Mouse (Mus musculus) gastrocnemius, adult 8-10 months (tissue): ENCODE data around the gene Olfr346. TPM values are rescaled to one million over a fixed set of nuclear protein-coding genes. Genes with fewer than 3 reads are reported as not detected.

Experiments
- DNase-seq, 2 experiments: peaks; one replicate each; pipeline ENCODE4 v3.0.0; 2022; ENCODE audit warnings: low spot score in 2 of 2
- total RNA-seq, 4 experiments: library from RNA; stranded (reverse); gene quantifications; 2 replicates each; pipeline ENCODE4 v1.2.4; 2022

Gene Olfr346
- not detected for total RNA-seq

DNA sequence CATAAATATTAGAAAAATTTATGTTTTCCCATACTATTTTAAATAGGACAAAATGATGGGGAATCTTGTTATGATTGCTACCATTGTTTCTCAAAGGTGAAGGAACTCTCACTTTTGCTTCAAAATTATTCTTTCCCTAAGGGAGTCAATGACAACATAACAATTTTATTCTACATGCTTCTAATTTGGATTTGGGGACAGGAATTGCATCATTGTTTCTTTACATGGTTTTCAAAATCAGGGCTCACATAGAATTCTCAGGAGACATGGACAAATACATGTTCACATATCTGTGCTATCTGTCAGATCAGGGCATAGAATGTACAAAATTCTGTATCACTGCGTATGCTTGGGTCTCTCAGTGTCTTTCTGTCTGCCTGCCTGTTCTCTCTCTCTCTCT is at the start of gene Olfr346:
Gene Olfr346 (plus strand): TSS at position 301 of the 400 bp plus-strand sequence.
- DNase-seq = no peak

DNA sequence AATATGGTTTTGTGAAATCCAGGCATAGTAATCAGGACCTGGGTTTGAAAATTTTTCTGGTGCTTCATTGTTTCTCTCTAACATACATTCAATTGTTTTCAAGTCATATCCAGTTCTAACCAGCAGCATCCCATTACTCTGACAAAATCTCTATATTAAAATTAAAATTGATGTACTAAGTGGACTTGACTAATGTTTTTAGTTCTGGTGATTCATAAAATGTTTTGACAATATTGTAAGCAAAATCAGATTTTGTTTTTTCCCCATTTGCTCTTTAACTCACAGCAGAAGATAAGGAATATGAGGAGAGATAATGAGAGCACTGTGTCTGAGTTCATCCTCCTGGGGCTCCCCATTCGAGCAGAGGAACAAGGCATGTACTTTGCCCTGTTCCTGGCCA is 45.8 kb upstream of the Olfr346 start, which contains the start of gene Olfr345:
Gene Olfr345 (plus strand): TSS at position 301 of the 400 bp plus-strand sequence.
- DNase-seq = no peak

DNA sequence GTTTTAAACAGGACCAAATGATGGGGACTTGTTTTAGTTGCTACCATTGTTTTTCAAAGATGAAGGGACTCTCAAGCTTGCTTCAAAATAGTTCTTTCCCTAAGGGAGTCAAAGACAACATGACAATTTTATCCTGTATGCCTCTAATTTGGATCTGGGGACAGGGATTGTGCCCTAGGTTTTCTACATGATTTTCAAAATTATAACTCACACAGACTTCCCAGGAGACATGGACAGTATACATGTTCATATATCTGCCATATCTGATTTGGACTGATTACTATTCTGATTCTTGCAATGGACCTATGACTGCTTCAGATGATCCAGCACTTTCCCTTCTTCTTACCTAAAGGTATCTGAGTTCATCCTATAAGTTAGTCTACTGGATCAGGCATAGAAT is 46.0 kb downstream of the Olfr346 start, which contains the start of gene Olfr347:
Gene Olfr347 (plus strand): TSS at position 301 of the 400 bp plus-strand sequence.
- DNase-seq = no peak

DNA sequence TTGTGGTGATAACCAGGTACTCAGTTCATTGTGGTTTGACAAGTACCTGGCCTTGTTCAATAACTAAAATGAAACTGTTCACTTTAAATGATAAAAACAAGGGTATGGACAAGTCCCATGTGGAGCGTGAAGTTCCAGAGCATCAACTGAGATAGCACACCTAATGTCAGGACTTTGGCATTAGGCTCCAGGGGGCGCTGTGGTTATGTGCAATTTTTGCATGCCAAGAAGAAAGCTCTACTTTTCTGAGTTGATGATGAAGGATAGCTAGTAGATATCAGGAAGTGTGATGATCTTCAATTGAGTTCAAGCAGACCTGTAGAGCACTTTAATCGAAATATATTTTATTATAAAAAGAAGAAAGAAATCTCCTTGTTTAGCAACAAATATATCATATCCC is 50.6 kb downstream of the Olfr346 start:
- no peak for DNase-seq

Other genes starting within 250 kb of the Olfr346 start
- not detected for gene Olfr340, start 233.2 kb upstream of the Olfr346 start, total RNA-seq
- gene Olfr341, start 203.3 kb upstream of the Olfr346 start, total RNA-seq = not detected
- not detected for gene Olfr342, start 160.8 kb upstream of the Olfr346 start, total RNA-seq
- gene Olfr344, start 119.1 kb upstream of the Olfr346 start, total RNA-seq = not detected
- gene Olfr345, start 45.7 kb upstream of the Olfr346 start, total RNA-seq = not detected
- not detected for gene Olfr347, start 46.1 kb downstream of the Olfr346 start, total RNA-seq
- gene Olfr348, start 98.5 kb downstream of the Olfr346 start, total RNA-seq = not detected
- not detected for gene Olfr50, start 104.8 kb downstream of the Olfr346 start, total RNA-seq
- not detected for gene Olfr3, start 131.2 kb downstream of the Olfr346 start, total RNA-seq
- gene Olfr350, start 160.5 kb downstream of the Olfr346 start, total RNA-seq = not detected
- not detected for gene Olfr351, start 176.9 kb downstream of the Olfr346 start, total RNA-seq
- not detected for gene Olfr352, start 182.7 kb downstream of the Olfr346 start, total RNA-seq
- not detected for gene Olfr353, start 207.1 kb downstream of the Olfr346 start, total RNA-seq
- not detected for gene Olfr354, start 219.9 kb downstream of the Olfr346 start, total RNA-seq
- gene Olfr355, start 243.1 kb downstream of the Olfr346 start, total RNA-seq = not detected